Mouse (Mus musculus): ENCODE results near the gene Gm17067. TPM values are rescaled to one million over a fixed set of nuclear protein-coding genes. Genes with fewer than 3 reads are reported as not detected.

Gene Gm17067
- polyA plus RNA-seq, 1 experiment = not detected

Other genes with a start within 250 kb of the Gm17067 start
- gene Zfp141, start 221.3 kb downstream of the Gm17067 start, polyA plus RNA-seq (2012; rRNA removed) = 3.8 and 4.2 TPM in 2 replicates
- not detected in 2 replicates for gene Gm21028, start 148.4 kb downstream of the Gm17067 start, polyA plus RNA-seq (2012; rRNA removed)
- not detected in 2 replicates for gene Zfp977, start 134.5 kb downstream of the Gm17067 start, polyA plus RNA-seq (2012; rRNA removed)
- 0.05 and 0.08 TPM in 2 replicates for gene Zfp976, start 84.4 kb downstream of the Gm17067 start, polyA plus RNA-seq (2012; rRNA removed)
- 0.07 and 0.32 TPM in 2 replicates for gene Zfp975, start 34.3 kb downstream of the Gm17067 start, polyA plus RNA-seq (2012; rRNA removed)
- gene Vmn2r62, start 66.5 kb upstream of the Gm17067 start, polyA plus RNA-seq (2012; rRNA removed) = not detected in 2 replicates
- gene Gm2381, start 140.2 kb upstream of the Gm17067 start, polyA plus RNA-seq (2012; rRNA removed) = not detected in 2 replicates
- gene Vmn2r63, start 206.8 kb upstream of the Gm17067 start, polyA plus RNA-seq (2012; rRNA removed) = not detected in 2 replicates

Measured in spleen, adult 2 months (tissue).